Mouse (Mus musculus): ENCODE data around the gene Igflr1. TPM values are rescaled to one million over a fixed set of nuclear protein-coding genes. Genes with fewer than 3 reads are reported as not detected.

Gene Igflr1
- polyA plus RNA-seq, 1 experiment from 2014 or later: 6.0 TPM

GRCm38 (mm10) chr7:30579950-30580349 is 14.7 kb downstream of the Igflr1 start:
- WGBS: 93% methylated on average over 8 of the region's 8 CpGs
- no peaks in the 10 kb centered on the region for H3K27me3 ChIP-seq
- no peak overlapping the region for H3K9ac ChIP-seq
- H3K27ac ChIP-seq (replicated peaks): no peak overlapping the region
- ATAC-seq (ENCODE audit: low read depth): no peak
- peaks cover 100% of the 10 kb centered on the region for H3K36me3 ChIP-seq
- H3K4me3 ChIP-seq: no peak overlapping the region
- H3K4me2 ChIP-seq: no peak overlapping the region
- no peaks in the 10 kb centered on the region for H3K9me3 ChIP-seq
- no peaks in the 10 kb centered on the region for H3K4me1 ChIP-seq (replicated peaks)

DNA sequence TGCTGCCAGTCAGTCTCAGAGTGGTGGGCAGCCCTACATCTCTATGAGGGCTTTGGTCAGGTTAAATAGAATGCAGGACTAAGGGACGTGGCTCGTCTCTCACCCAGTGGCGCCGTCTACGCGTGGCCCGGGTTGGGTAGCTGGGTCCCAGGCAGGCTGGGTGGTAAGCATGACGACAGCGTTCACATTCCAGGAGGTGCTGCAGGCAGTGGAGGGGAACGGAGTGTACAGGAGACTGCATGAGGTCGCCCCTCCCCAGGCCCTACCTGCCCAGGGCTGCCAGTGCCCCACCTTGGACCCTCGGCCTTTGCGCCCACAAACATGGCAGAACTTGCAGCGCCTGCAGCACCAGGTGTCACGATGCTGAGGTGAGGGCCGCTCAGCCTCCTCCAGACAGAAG is 16.3 kb downstream of the Igflr1 start:
- no peaks in the 10 kb centered on the region for H3K9me3 ChIP-seq
- 96% methylated on average over 16 of the region's 16 CpGs for WGBS
- H3K36me3 ChIP-seq: peaks cover 100% of the 10 kb centered on the region
- no peak for ATAC-seq (ENCODE audit: low read depth)
- no peak overlapping the region for H3K4me2 ChIP-seq
- H3K9ac ChIP-seq: no peak overlapping the region
- H3K27me3 ChIP-seq: no peaks in the 10 kb centered on the region
- no peak overlapping the region for H3K4me3 ChIP-seq
- H3K27ac ChIP-seq (replicated peaks): no peak overlapping the region
- H3K4me1 ChIP-seq (replicated peaks): peaks cover 4% of the 10 kb centered on the region

DNA sequence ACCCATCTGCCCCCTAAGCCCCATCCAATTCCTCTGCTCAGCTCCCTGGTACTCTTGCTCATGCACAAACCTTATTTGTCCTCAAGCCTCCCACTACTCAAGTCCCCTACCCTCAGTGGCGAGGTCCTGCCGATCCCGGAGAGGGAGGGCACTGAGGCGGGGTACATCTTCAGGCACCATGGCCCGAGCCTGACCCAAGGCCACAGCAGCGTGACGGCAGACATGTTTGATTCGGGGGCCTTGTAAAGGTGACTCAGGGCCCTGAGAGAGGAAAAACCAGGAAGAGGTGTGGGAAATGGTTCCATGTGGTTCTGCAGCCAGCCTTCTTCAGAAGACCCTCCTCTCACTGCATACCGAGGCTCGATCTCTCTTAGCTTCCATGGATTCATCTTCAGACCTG is 19.1 kb downstream of the Igflr1 start:
- 93% methylated on average over 10 of the region's 10 CpGs for WGBS
- Histone ChIP-seq H3K9me3 (no peaks in the 10 kb centered on the region), H3K4me1 (replicated peaks) (peaks cover 16% of the 10 kb centered on the region), H3K4me2 (no peak overlapping the region), H3K27me3 (no peaks in the 10 kb centered on the region), H3K27ac (replicated peaks) (no peak overlapping the region), H3K9ac (no peak overlapping the region), H3K4me3 (no peak overlapping the region), H3K36me3 (peaks cover 74% of the 10 kb centered on the region)
- no peak for ATAC-seq (ENCODE audit: low read depth)

DNA sequence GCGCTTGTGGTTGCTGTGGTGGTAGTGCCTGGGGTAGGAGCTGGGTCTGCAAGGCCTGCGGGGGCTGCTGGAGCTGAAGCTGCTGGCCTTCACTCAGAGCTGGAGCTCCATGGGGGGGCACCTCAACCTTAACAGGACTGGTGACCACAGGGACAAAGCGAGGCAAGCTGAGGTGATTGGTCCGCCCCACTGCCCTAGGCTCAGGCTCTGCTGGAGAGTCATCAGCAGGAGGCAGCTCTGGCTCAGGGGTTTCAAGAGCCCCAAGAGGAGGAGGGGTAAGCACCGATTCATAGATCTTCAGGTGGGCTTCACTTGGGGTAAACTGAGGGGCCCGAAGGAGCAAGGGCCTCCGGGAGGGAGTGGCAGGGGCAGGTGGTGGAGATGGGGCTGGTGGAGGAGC is 19.9 kb downstream of the Igflr1 start:
- Histone ChIP-seq H3K36me3 (peaks cover 66% of the 10 kb centered on the region), H3K27ac (replicated peaks) (no peak overlapping the region), H3K9me3 (no peaks in the 10 kb centered on the region), H3K4me2 (no peak overlapping the region), H3K27me3 (no peaks in the 10 kb centered on the region), H3K4me3 (no peak overlapping the region), H3K9ac (no peak overlapping the region), H3K4me1 (replicated peaks) (peaks cover 23% of the 10 kb centered on the region)
- WGBS: 98% methylated on average over 7 of the region's 7 CpGs
- ATAC-seq (ENCODE audit: low read depth): no peak

- Histone ChIP-seq H3K4me1 (replicated peaks) (peaks cover 24% of the 10 kb centered on the region), H3K4me2 (peak overlapping the region; percentile 98), H3K9ac (peak overlapping the region; percentile 99), H3K27me3 (no peaks in the 10 kb centered on the region), H3K4me3 (peak overlapping the region; percentile 99; the same call in 1 of the 2 replicates), H3K27ac (replicated peaks) (no peak overlapping the region), H3K9me3 (no peaks in the 10 kb centered on the region), H3K36me3 (peaks cover 52% of the 10 kb centered on the region)
- 91% methylated on average over 28 of the region's 28 CpGs for whole genome bisulfite sequencing
- no peak for ATAC-seq (ENCODE audit: low read depth)
Measured at GRCm38 (mm10) chr7:30586455-30587020, 21.3 kb downstream of the Igflr1 start.

- WGBS: under 1% methylated on average over 45 of the region's 67 CpGs
- Histone ChIP-seq H3K9ac (peak overlapping the region; percentile 99), H3K4me3 (peak overlapping the region; percentile 99), H3K4me2 (peak overlapping the region; percentile 98), H3K27me3 (no peaks in the 10 kb centered on the region), H3K4me1 (replicated peaks) (peaks cover 24% of the 10 kb centered on the region), H3K36me3 (peaks cover 37% of the 10 kb centered on the region), H3K27ac (replicated peaks) (peak overlapping the region; percentile 96), H3K9me3 (no peaks in the 10 kb centered on the region)
- ATAC-seq (ENCODE audit: low read depth): peak; percentile 41
Measured at GRCm38 (mm10) chr7:30587842-30588667, 22.8 kb downstream of the Igflr1 start.

DNA sequence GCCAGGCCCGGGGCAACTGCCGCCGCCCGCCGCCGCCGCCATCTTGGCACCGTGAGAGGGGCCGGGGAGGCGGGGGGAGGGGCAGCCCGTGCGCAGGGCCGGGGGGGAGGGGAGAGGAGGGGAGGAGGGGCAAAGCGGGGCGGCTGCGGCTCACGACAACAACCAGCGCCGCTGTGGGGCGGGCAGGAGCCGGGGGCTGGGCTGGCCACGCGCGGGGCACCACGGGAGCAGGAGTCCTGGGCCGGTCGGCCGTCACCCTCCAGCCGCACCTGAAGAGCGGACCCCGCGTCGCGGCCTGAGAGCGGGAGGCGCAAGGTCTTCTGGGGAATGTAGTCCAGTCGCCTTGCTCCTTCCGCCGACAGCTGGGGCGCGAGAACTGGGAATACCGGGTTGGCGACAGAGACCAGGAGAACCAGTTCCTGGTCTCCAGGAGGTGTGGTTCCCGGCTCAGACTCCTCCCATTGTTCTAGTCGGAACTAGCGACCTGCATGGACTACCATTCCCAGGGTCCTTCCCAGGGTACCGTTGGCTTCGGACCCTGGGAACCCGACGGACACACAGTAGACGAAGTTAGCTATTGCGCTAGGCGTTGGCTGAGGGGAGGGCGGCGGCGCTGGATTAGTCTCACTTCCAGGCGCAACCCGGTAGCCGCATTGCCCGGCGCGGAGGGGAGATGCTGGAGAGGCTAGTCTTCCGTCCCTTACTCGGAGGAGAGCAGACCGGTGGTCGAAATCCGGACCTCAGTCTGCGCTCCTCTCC is 23.6 kb downstream of the Igflr1 start, which contains the start of gene Kmt2b:
Gene Kmt2b (minus strand): TSS at position 51 of the 759 bp plus-strand sequence.
- Histone ChIP-seq H3K4me1 (replicated peaks) (peaks cover 24% of the 10 kb centered on the region), H3K27me3 (no peaks in the 10 kb centered on the region), H3K27ac (replicated peaks) (peak within 1 kb of the TSS; percentile 96), H3K36me3 (peaks cover 29% of the 10 kb centered on the region), H3K9ac (peak within 1 kb of the TSS; percentile 99), H3K4me3 (peak within 1 kb of the TSS; percentile 99), H3K9me3 (no peaks in the 10 kb centered on the region), H3K4me2 (peak within 1 kb of the TSS; percentile 98)
- peak; percentile 96 for ATAC-seq (ENCODE audit: low read depth)
- WGBS: under 1% methylated on average over 47 of the region's 68 CpGs

DNA sequence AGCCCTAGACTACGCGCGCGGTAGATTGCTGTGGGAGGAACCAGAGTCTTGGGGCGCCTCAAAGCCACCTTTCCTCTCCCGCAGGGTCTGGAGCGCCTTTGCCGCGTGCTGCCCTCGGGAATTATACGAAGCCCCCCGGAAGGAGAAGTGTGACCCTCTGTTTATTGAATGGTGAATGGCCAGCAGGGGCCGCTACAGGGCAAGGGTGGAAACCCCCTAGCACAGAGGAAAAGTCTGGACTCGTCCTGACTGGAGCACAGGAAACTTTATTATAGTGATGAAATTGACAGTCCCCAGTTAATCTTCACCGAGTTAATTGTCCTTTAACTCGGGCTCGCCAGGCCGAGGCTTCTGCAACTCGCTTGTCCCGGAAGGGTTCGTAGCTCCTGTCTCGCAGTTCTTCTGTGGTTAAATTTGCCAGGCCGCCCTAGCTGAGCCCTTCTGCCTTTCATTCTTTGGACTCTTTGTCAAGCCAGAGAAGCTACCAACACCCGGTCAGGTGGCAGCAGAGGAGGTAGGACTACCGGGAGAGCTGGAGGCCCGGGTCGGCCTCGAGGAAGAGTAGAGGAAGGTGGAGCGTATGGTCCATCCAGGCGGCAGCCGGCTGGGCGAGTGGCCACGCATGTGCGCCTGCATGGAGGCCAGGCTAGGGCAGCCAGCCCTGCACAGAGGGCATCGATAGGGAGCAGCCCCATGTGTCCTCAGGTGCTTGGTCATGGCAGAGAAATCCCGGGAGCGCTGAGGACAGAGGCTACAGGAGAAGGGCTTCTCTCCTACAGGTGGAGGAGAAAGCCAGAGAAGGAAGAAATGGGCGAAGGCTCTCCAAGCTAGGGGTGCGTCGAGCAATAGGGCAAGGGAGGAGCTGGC is 24.4 kb downstream of the Igflr1 start:
- WGBS: 27% methylated on average over 40 of the region's 40 CpGs
- Histone ChIP-seq H3K4me3 (peak overlapping the region; percentile 99), H3K27me3 (no peaks in the 10 kb centered on the region), H3K4me2 (peak overlapping the region; percentile 98), H3K9ac (peak overlapping the region; percentile 99), H3K9me3 (no peaks in the 10 kb centered on the region), H3K36me3 (peaks cover 21% of the 10 kb centered on the region), H3K27ac (replicated peaks) (peak overlapping the region; percentile 96), H3K4me1 (replicated peaks) (peaks cover 24% of the 10 kb centered on the region)
- ATAC-seq (ENCODE audit: low read depth): peak; percentile 77

GRCm38 (mm10) chr7:30590927-30591604 is 25.8 kb downstream of the Igflr1 start:
- Histone ChIP-seq H3K4me2 (no peak overlapping the region), H3K4me3 (no peak overlapping the region), H3K9ac (peak overlapping the region; percentile 34; the same call in 1 of the 2 replicates), H3K36me3 (peaks cover 7% of the 10 kb centered on the region), H3K27ac (replicated peaks) (no peak overlapping the region), H3K27me3 (no peaks in the 10 kb centered on the region; the same call in 1 of the 2 replicates), H3K9me3 (no peaks in the 10 kb centered on the region), H3K4me1 (replicated peaks) (peaks cover 24% of the 10 kb centered on the region)
- ATAC-seq (ENCODE audit: low read depth): no peak
- WGBS: 90% methylated on average over 9 of the region's 9 CpGs

DNA sequence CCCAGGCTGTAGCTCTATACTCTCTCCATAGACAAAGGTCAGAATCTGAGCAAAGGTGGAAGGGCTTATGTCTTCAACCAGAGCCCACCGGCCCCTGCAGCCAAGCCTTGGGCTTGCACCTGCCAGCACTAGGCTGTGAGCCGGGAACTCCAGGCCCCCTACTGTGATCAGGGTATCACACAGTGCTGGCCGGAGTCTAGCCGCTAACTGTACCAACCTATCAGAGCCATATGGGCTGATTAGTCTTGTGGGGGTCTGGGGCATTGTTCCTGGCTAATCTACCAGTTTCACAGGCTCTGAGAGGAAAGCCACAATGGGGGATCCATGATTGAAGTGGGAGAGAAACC is 26.4 kb downstream of the Igflr1 start:
- Histone ChIP-seq H3K27me3 (no peaks in the 10 kb centered on the region; the same call in 1 of the 2 replicates), H3K4me2 (no peak overlapping the region), H3K9me3 (no peaks in the 10 kb centered on the region), H3K4me3 (no peak overlapping the region), H3K4me1 (replicated peaks) (peaks cover 20% of the 10 kb centered on the region), H3K27ac (replicated peaks) (no peak overlapping the region), H3K9ac (peak overlapping the region; percentile 34; the same call in 1 of the 2 replicates), H3K36me3 (peaks cover 2% of the 10 kb centered on the region)
- ATAC-seq (ENCODE audit: low read depth): no peak
- 36% methylated on average over 4 of the region's 4 CpGs for WGBS
